Mouse (Mus musculus): ENCODE results near the gene Arf4.

GRCm38 (mm10) chr14:26675371-26675770 is 37.5 kb downstream of the Arf4 start:
- TF ChIP-seq CTCF (IDR thresholded peaks at IDR 0.05; ENCODE audit: insufficient read depth, low read length) (no peak), POLR2A (IDR thresholded peaks at IDR 0.05; ENCODE audit: borderline replicate concordance, extremely low read depth, low read depth, low read length) (no peak)
